Mouse (Mus musculus) hindbrain, embryonic 12.5 days (tissue): ENCODE results near the gene Crtc2. TPM values are rescaled to one million over a fixed set of nuclear protein-coding genes. Genes with fewer than 3 reads are reported as not detected.
A peak's percentile ranks its signal among the peaks of the same experiment; 100 is the strongest.
"Not testable (repeated sequence)": the region's sequence is repeated elsewhere in the genome, so short reads cannot be mapped to it uniquely, and the experiment has no call there.

Experiments used
- ATAC-seq: fragments of 200-750 bp; cut with Nextera tagmentation; 2 replicates; pipeline ENCODE4 v1.8.0; 2017; ENCODE audit warnings: moderate TSS enrichment; ENCODE audit not compliant: low FRiP score
- H3K27ac ChIP-seq: fragments of 300-500 bp; sonication (generic); 2 replicates; pipeline ENCODE4 v1.5.1; 2016; ENCODE audit warnings: mild to moderate bottlenecking
- H3K27me3 ChIP-seq: fragments of 300-500 bp; sonication (generic); 2 replicates; pipeline ENCODE4 v1.6.1; 2016; ENCODE audit warnings: mild to moderate bottlenecking
- H3K36me3 ChIP-seq: fragments of 300-500 bp; sonication (generic); 2 replicates; pipeline ENCODE4 v1.6.1; 2016; ENCODE audit warnings: mild to moderate bottlenecking
- H3K4me1 ChIP-seq: fragments of 300-500 bp; sonication (generic); 2 replicates; pipeline ENCODE4 v1.6.1; 2016
- H3K4me2 ChIP-seq: fragments of 300-500 bp; sonication (generic); replicated peaks from 2 replicates; pipeline ENCODE4 v1.6.1; 2016; ENCODE audit warnings: mild to moderate bottlenecking
- H3K4me3 ChIP-seq: fragments of 300-500 bp; sonication (generic); 2 replicates; pipeline ENCODE4 v1.5.1; 2016; ENCODE audit warnings: mild to moderate bottlenecking
- H3K9ac ChIP-seq: fragments of 300-500 bp; sonication (generic); 2 replicates; pipeline ENCODE4 v1.6.1; 2016; ENCODE audit warnings: mild to moderate bottlenecking, moderate library complexity
- H3K9me3 ChIP-seq: fragments of 300-500 bp; sonication (generic); replicated peaks from 2 replicates; pipeline ENCODE4 v1.6.1; 2016; ENCODE audit warnings: mild to moderate bottlenecking
- WGBS: fragments of 180-500 bp; shearing (Covaris S2); methylation state at CpG from one replicate; pipeline ENCODE4 v1.1.7; 2016; 5-methylcytosine and 5-hydroxymethylcytosine counted together
- polyA plus RNA-seq: library from polyadenylated mRNA; unstranded; fragments of >200 nt; fragmentation: Nextera tagmentation; extraction: Ambion mirVana; gene quantifications from 2 replicates; pipeline ENCODE4 v1.2.1, GENCODE M21; 2016

The Crtc2 gene
- polyA plus RNA-seq, 1 experiment from 2014 or later, result 20.5 TPM

GRCm38 (mm10) chr3:90247960-90248745 lies 5.8 kb upstream of the Crtc2 start, which contains the start of gene Slc39a1:
TSS of gene Slc39a1 (plus strand) at chr3:90248172.
- Histone ChIP-seq H3K36me3 (peaks cover 12% of the 10 kb centered on the region), H3K4me3 (peak within 1 kb of the TSS; percentile 74), H3K4me1 (peaks cover 21% of the 10 kb centered on the region), H3K27me3 (no peaks in the 10 kb centered on the region), H3K27ac (peak within 1 kb of the TSS; percentile 87), H3K9me3 (no peaks in the 10 kb centered on the region), H3K9ac (peak within 1 kb of the TSS; percentile 84), H3K4me2 (peak within 1 kb of the TSS; percentile 68)
- ATAC-seq, result peak; percentile 95
- under 1% methylated on average over 44 of the region's 44 CpGs for WGBS

GRCm38 (mm10) chr3:90248746-90249100 lies 5.2 kb upstream of the Crtc2 start:
- H3K4me2 ChIP-seq, result peak overlapping the region; percentile 68
- H3K9ac ChIP-seq, result peak overlapping the region; percentile 84
- peaks cover 15% of the 10 kb centered on the region for H3K4me1 ChIP-seq
- ATAC-seq, result no peak
- H3K27ac ChIP-seq, result peak overlapping the region; percentile 87; the same call in 1 of the 2 replicates
- 7% methylated on average over 10 of the region's 10 CpGs for WGBS
- no peaks in the 10 kb centered on the region for H3K9me3 ChIP-seq
- peak overlapping the region; percentile 74 for H3K4me3 ChIP-seq
- H3K36me3 ChIP-seq, result peaks cover 12% of the 10 kb centered on the region
- H3K27me3 ChIP-seq, result no peaks in the 10 kb centered on the region

- Histone ChIP-seq H3K36me3 (peaks cover 12% of the 10 kb centered on the region), H3K27me3 (no peaks in the 10 kb centered on the region), H3K4me3 (no peak overlapping the region), H3K4me1 (peaks cover 23% of the 10 kb centered on the region), H3K9ac (no peak overlapping the region), H3K27ac (no peak overlapping the region), H3K4me2 (no peak overlapping the region), H3K9me3 (no peaks in the 10 kb centered on the region)
- ATAC-seq, result no peak
- 82% methylated on average over 6 of the region's 6 CpGs for WGBS
These were observed 3.2 kb upstream of the Crtc2 start for GRCm38 (mm10) chr3:90250791-90251190.

GRCm38 (mm10) chr3:90251731-90252226 lies 2.2 kb upstream of the Crtc2 start:
- not testable (repeated sequence) for H3K4me2 ChIP-seq, H3K27ac ChIP-seq, H3K9me3 ChIP-seq, H3K27me3 ChIP-seq, ATAC-seq, H3K9ac ChIP-seq, H3K4me3 ChIP-seq
- peaks cover 12% of the 10 kb centered on the region for H3K36me3 ChIP-seq
- 94% methylated on average over 8 of the region's 12 CpGs for WGBS
- H3K4me1 ChIP-seq, result peaks cover 27% of the 10 kb centered on the region

- ATAC-seq, H3K4me2 ChIP-seq, H3K9me3 ChIP-seq, H3K27ac ChIP-seq, H3K9ac ChIP-seq, H3K27me3 ChIP-seq, H3K4me3 ChIP-seq: not testable (repeated sequence)
- peaks cover 19% of the 10 kb centered on the region for H3K36me3 ChIP-seq
- 93% methylated on average over 2 of the region's 2 CpGs for WGBS
- peaks cover 25% of the 10 kb centered on the region for H3K4me1 ChIP-seq
These were observed 1.3 kb upstream of the Crtc2 start for GRCm38 (mm10) chr3:90252659-90253058.

- peaks cover 25% of the 10 kb centered on the region for H3K36me3 ChIP-seq
- peak; percentile 1; the same call in 1 of the 2 replicates for ATAC-seq
- not testable (repeated sequence) for H3K27me3 ChIP-seq, H3K27ac ChIP-seq, H3K9me3 ChIP-seq
- WGBS, result 83% methylated on average over 1 of the region's 1 CpGs
- H3K9ac ChIP-seq, result peak overlapping the region; percentile 51; the same call in 1 of the 2 replicates
- peak overlapping the region; percentile 80 for H3K4me2 ChIP-seq
- 0 out of 2 replicates have a peak overlapping the region, but pooled peaks have one; percentile 84 for H3K4me3 ChIP-seq
- peaks cover 25% of the 10 kb centered on the region for H3K4me1 ChIP-seq
These were observed 789 bp upstream of the Crtc2 start for GRCm38 (mm10) chr3:90253174-90253573.

- H3K4me2 ChIP-seq, result peak overlapping the region; percentile 80
- H3K27me3 ChIP-seq, result no peaks in the 10 kb centered on the region
- peak overlapping the region; percentile 84 for H3K4me3 ChIP-seq
- H3K9me3 ChIP-seq, result no peaks in the 10 kb centered on the region
- peak overlapping the region; percentile 90 for H3K27ac ChIP-seq
- peak; percentile 70 for ATAC-seq
- H3K36me3 ChIP-seq, result peaks cover 38% of the 10 kb centered on the region
- peaks cover 15% of the 10 kb centered on the region for H3K4me1 ChIP-seq
- peak overlapping the region; percentile 90 for H3K9ac ChIP-seq
- WGBS, result under 1% methylated on average over 41 of the region's 41 CpGs
These were observed 643 bp downstream of the Crtc2 start for GRCm38 (mm10) chr3:90254419-90255193.

- Histone ChIP-seq H3K27me3 (no peaks in the 10 kb centered on the region), H3K4me2 (peak overlapping the region; percentile 80), H3K9me3 (no peaks in the 10 kb centered on the region), H3K9ac (peak overlapping the region; percentile 90), H3K4me1 (peaks cover 15% of the 10 kb centered on the region), H3K27ac (no peak overlapping the region; the same call in 1 of the 2 replicates), H3K4me3 (peak overlapping the region; percentile 84), H3K36me3 (peaks cover 44% of the 10 kb centered on the region)
- 25% methylated on average over 2 of the region's 2 CpGs for WGBS
- ATAC-seq, result no peak
These were observed 1.2 kb downstream of the Crtc2 start for GRCm38 (mm10) chr3:90255194-90255565.

- H3K4me1 ChIP-seq, result peaks cover 15% of the 10 kb centered on the region
- H3K27ac ChIP-seq, result no peak overlapping the region
- peaks cover 47% of the 10 kb centered on the region for H3K36me3 ChIP-seq
- peak overlapping the region; percentile 80 for H3K4me2 ChIP-seq
- WGBS, result 95% methylated on average over 14 of the region's 14 CpGs
- H3K9ac ChIP-seq, result no peak overlapping the region; the same call in 1 of the 2 replicates
- no peak for ATAC-seq
- no peaks in the 10 kb centered on the region for H3K27me3 ChIP-seq
- no peak overlapping the region for H3K4me3 ChIP-seq
- H3K9me3 ChIP-seq, result no peaks in the 10 kb centered on the region
These were observed 1.9 kb downstream of the Crtc2 start for GRCm38 (mm10) chr3:90255784-90256353.

GRCm38 (mm10) chr3:90256731-90257530 lies 3.0 kb downstream of the Crtc2 start:
- WGBS, result 91% methylated on average over 19 of the region's 19 CpGs
- no peak overlapping the region for H3K4me2 ChIP-seq

GRCm38 (mm10) chr3:90258521-90258920 lies 4.6 kb downstream of the Crtc2 start:
- H3K4me1 ChIP-seq, result peaks cover 15% of the 10 kb centered on the region
- no peak for ATAC-seq
- H3K9me3 ChIP-seq, result no peaks in the 10 kb centered on the region
- H3K36me3 ChIP-seq, result peaks cover 64% of the 10 kb centered on the region
- H3K27ac ChIP-seq, result no peak overlapping the region
- H3K9ac ChIP-seq, result no peak overlapping the region
- H3K27me3 ChIP-seq, result no peaks in the 10 kb centered on the region
- WGBS, result 90% methylated on average over 4 of the region's 4 CpGs
- no peak overlapping the region for H3K4me3 ChIP-seq
- H3K4me2 ChIP-seq, result no peak overlapping the region

More at GRCm38 (mm10) chr3:90256731-90257530, 3.0 kb downstream of the Crtc2 start:
- Histone ChIP-seq H3K9me3 (no peaks in the 10 kb centered on the region), H3K4me3 (no peak overlapping the region), H3K4me1 (peaks cover 15% of the 10 kb centered on the region), H3K36me3 (peaks cover 48% of the 10 kb centered on the region), H3K27ac (no peak overlapping the region), H3K9ac (no peak overlapping the region), H3K27me3 (no peaks in the 10 kb centered on the region)
- no peak for ATAC-seq
